Mouse (Mus musculus): ENCODE measurements at regions not wholly inside any gene's neighbourhood (a gene's known extent, or its start where the extent isn't known, plus 50 kb on each side); places are given as distances from the start of the nearest gene placed in this dataset. TPM values are rescaled to one million over a fixed set of nuclear protein-coding genes. Genes with fewer than 3 reads are reported as not detected.

Small RNA genes in the stretch of these regions (microRNA-seq; reads per million reads assigned to microRNA genes)
- not detected for gene Gm23681
